Mouse (Mus musculus) lung, adult 2 months (tissue): ENCODE data around the gene Rapgef5.

Experiments used
- CTCF ChIP-seq: fragments of 200-500 bp; IDR thresholded peaks from 2 replicates; pipeline ENCODE4 v1.5.1; 2011; ENCODE audit warnings: mild to moderate bottlenecking, low read length, control low read depth; ENCODE audit not compliant: insufficient read depth
- POLR2A ChIP-seq: fragments of 200-500 bp; IDR thresholded peaks from 2 replicates; pipeline ENCODE4 v1.6.1; 2011; ENCODE audit warnings: low read depth, mild to moderate bottlenecking, control low read depth, low read length, borderline replicate concordance; ENCODE audit errors: extremely low read depth

- no peak for TF ChIP-seq CTCF
- no peak for TF ChIP-seq POLR2A
These were observed 228.6 kb downstream of the Rapgef5 start for GRCm38 (mm10) chr12:117744580-117745483.
